Mouse (Mus musculus) small intestine, adult 2 months (tissue): ENCODE data around the gene Rnf115.

Experiments used
- CTCF ChIP-seq: fragments of 200-500 bp; IDR thresholded peaks from 2 replicates; pipeline ENCODE4 v1.5.1; 2012; ENCODE audit warnings: low read depth, mild to moderate bottlenecking, control low read depth, inconsistent platforms, low read length, moderate library complexity, mixed read lengths; ENCODE audit not compliant: insufficient replicate concordance, insufficient read length; ENCODE audit errors: extremely low read depth
- POLR2A ChIP-seq: fragments of 200-500 bp; IDR thresholded peaks from 2 replicates; pipeline ENCODE4 v1.6.1; 2012; ENCODE audit warnings: low read depth, mild to moderate bottlenecking, control low read depth, inconsistent platforms, low read length, moderate library complexity

DNA sequence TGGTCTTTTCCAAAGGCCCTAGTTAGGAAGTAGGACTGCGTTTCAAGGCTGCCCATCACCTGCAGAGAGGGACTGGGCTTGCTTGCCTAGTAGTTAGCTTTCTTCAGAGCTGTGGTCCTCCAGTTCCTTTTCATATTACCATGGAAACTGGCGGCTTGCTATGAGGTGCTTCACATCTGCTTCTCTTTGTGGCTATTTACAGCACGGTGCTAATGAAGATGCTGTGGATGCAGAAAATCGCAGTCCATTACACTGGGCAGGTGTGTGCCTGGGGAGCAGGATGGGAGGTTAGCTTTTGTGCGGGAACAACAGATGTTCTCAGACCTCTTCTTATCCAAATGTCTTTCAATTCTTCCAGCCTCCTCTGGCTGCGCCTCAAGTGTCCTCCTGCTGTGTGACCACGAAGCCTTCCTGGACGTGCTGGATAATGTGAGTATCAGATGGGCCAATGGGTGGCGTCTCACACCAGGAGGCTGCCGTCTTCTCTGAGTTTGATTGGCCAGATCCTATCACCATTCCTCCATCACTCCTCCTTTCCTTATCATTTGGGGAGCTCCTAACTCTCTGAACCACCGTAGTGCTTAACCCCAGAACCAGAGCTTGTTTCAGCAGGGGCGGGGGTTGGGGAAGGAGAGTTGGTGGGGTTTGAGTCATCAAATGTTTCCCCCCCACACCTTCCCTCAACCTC is 47.1 kb upstream of the Rnf115 start:
- TF ChIP-seq POLR2A: no peak
- no peak for TF ChIP-seq CTCF
